Mouse (Mus musculus) olfactory bulb, adult 2 months (tissue): Measurements from ENCODE around the gene Ankrd13d.

Experiments used
- CTCF ChIP-seq: fragments of 200-500 bp; IDR thresholded peaks from 2 replicates; pipeline ENCODE4 v1.5.1; 2012; ENCODE audit warnings: low read depth, mild to moderate bottlenecking, low read length, moderate library complexity; ENCODE audit not compliant: insufficient read depth
- POLR2A ChIP-seq: fragments of 200-500 bp; IDR thresholded peaks from 2 replicates; pipeline ENCODE4 v1.6.1; 2012; ENCODE audit warnings: mild to moderate bottlenecking, low read depth, low read length, moderate library complexity; ENCODE audit not compliant: insufficient read depth

GRCm38 (mm10) chr19:4304251-4304821 lies 21.4 kb upstream of the Ankrd13d start:
- no peak for TF ChIP-seq POLR2A
- TF ChIP-seq CTCF, result no peak
